Mouse (Mus musculus): ENCODE measurements at regions not wholly inside any gene's neighbourhood (a gene's known extent, or its start where the extent isn't known, plus 50 kb on each side); places are given as distances from the start of the nearest gene placed in this dataset.

DNA sequence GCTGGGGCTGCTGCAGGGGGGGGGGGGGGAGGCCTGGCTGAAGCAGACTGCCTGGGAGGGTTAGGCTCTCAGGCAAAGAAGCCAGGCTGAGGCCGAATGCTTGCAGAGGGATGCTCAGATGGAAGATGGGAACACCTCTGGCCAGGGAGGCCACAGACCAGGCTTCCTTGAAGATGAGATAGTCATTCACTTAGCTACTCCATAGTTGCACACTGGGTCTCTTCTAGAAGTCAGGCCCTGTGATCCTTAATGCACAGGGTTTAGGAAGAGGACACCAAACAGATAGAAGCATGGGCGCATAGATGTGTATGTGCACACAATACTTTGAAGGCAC lies 162.1 kb downstream of the Cyp26b1 start:
- no peak for ATAC-seq (ENCODE audit: insufficient read depth, low FRiP score, low read depth)
- H3K27ac ChIP-seq, result no peak overlapping the region
- no peak overlapping the region for H3K4me2 ChIP-seq
- no peaks in the 10 kb centered on the region for H3K27me3 ChIP-seq (replicated peaks)
- H3K4me3 ChIP-seq (replicated peaks), result no peak overlapping the region
- 0 out of 2 replicates have a peak, but pooled peaks cover 2% of the 10 kb centered on the region for H3K4me1 ChIP-seq
- WGBS, result 74% methylated on average over 2 of the region's 2 CpGs
- H3K9me3 ChIP-seq, result no peaks in the 10 kb centered on the region
- H3K36me3 ChIP-seq, result no peaks in the 10 kb centered on the region
- no peak overlapping the region for H3K9ac ChIP-seq

DNA sequence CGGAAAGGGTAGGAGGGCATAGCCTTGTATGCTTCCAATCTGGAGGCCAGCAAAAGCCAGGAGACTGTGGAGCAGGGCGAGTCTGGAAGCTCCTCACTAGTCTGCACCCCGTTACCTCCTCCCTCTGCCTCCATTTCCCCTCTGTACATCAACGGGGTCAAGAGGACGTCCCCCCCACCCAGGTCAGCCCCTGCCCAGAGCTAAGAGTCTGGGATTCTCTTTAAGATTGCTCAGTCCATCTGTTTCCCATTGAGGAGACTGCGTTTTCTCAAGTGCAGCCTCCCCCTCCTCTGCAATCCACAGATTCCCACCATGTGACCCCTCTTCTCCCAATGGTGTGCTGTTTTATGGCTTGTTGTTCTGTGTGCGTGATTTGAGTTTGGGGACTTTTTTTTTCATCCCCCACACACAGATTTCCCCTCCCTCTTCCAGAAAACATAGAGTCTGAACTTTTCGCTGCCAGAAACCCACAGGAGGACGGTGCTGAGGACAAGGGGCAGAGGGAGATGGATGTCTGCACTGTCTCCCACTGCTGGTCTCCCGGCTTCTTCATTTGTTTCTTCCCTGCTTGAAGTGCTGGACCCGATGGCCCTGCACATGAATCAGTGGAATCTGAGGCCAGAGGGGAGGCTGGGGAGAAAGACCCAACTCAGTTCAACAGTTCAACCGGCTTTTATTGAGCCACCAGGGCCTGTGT lies 162.6 kb downstream of the Cyp26b1 start:
- ATAC-seq (ENCODE audit: insufficient read depth, low FRiP score, low read depth), result peak; percentile 51; the same call in 1 of the 2 replicates
- 0 out of 2 replicates have a peak, but pooled peaks cover 2% of the 10 kb centered on the region for H3K4me1 ChIP-seq
- no peaks in the 10 kb centered on the region for H3K27me3 ChIP-seq (replicated peaks)

DNA sequence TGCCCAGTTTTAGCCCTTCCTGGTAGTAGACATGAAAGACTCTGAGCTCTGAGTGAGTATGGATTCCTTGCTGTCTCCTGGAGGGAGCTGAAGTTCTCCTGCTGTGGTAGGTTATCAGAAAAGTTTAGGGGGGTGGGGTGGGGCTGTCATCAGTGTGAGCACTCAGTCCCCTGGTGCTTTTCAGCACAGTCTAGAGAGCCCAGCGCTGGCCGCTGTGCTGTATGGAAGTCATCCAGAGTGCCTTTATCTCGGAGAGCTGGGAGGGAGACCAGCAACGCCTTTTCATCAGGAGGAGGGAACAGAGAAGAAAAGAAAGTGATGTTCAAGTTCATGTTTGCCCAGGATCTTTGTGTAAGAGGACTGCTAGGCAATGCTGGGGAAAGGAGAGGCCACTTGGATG lies 163.6 kb downstream of the Cyp26b1 start:
- no peaks in the 10 kb centered on the region for H3K36me3 ChIP-seq
- no peaks in the 10 kb centered on the region for H3K27me3 ChIP-seq (replicated peaks)
- H3K9me3 ChIP-seq, result no peaks in the 10 kb centered on the region
- no peak overlapping the region for H3K4me2 ChIP-seq
- H3K4me3 ChIP-seq (replicated peaks), result no peak overlapping the region
- 0 out of 2 replicates have a peak, but pooled peaks cover 2% of the 10 kb centered on the region for H3K4me1 ChIP-seq
- no peak overlapping the region for H3K27ac ChIP-seq
- 65% methylated on average over 4 of the region's 4 CpGs for whole genome bisulfite sequencing
- ATAC-seq (ENCODE audit: insufficient read depth, low FRiP score, low read depth), result no peak
- no peak overlapping the region for H3K9ac ChIP-seq

More for the DNA sequence above, 162.6 kb downstream of the Cyp26b1 start:
- Histone ChIP-seq H3K9ac (no peak overlapping the region), H3K4me3 (replicated peaks) (no peak overlapping the region), H3K36me3 (no peaks in the 10 kb centered on the region), H3K4me2 (no peak overlapping the region), H3K9me3 (no peaks in the 10 kb centered on the region), H3K27ac (no peak overlapping the region)
- WGBS, result 45% methylated on average over 12 of the region's 12 CpGs

DNA sequence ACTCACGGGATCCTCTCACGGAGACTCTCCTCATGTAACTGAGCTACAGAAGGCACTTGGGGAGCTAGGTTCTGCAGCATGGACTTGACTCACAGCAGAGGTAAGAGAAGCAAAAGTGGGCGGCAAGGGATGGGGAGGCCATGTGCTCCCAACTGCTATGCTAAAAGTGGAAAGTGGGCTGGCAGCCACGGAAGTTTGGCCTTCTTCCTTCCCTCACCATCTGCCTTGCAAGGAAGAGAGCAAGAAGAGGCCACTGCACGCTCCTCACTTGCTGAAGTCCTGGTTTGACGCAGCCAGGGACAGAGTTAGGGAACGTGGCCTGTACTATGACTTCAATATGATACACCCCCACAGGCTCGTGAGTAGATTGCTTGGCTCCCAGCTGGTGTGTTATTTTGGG lies 164.5 kb downstream of the Cyp26b1 start:
- H3K4me3 ChIP-seq (replicated peaks), result no peak overlapping the region
- H3K9ac ChIP-seq, result no peak overlapping the region
- H3K27me3 ChIP-seq (replicated peaks), result no peaks in the 10 kb centered on the region
- no peak for ATAC-seq (ENCODE audit: insufficient read depth, low FRiP score, low read depth)
- H3K36me3 ChIP-seq, result no peaks in the 10 kb centered on the region
- no peak overlapping the region for H3K4me2 ChIP-seq
- WGBS, result 70% methylated on average over 8 of the region's 8 CpGs
- H3K4me1 ChIP-seq, result 0 out of 2 replicates have a peak, but pooled peaks cover 2% of the 10 kb centered on the region
- no peak overlapping the region for H3K27ac ChIP-seq
- no peaks in the 10 kb centered on the region for H3K9me3 ChIP-seq

DNA sequence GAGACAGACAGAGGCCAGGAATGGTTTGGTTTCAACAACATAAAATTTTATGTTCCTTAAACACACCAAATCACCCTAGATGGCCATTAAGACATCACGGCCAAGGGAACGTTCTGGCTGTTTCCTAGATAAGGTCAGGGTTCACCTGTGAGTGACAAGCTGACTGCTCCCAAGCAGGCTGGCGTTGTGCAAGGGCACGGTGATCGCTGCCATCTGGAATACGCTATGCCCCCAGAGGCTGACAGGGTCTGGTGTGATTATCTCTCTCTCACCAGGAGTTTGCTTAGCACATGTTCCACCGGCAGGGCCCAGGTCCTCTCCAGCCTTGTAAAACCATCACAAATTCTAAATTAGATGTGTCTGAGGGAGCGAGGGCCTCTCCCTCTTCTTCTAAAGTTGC lies 167.0 kb downstream of the Cyp26b1 start:
- WGBS, result 71% methylated on average over 8 of the region's 8 CpGs
- H3K4me3 ChIP-seq (replicated peaks), result no peak overlapping the region
- ATAC-seq (ENCODE audit: insufficient read depth, low FRiP score, low read depth), result no peak
- no peaks in the 10 kb centered on the region for H3K27me3 ChIP-seq (replicated peaks)
- no peaks in the 10 kb centered on the region for H3K36me3 ChIP-seq
- H3K9ac ChIP-seq, result no peak overlapping the region
- H3K27ac ChIP-seq, result no peak overlapping the region
- H3K9me3 ChIP-seq, result no peaks in the 10 kb centered on the region
- H3K4me2 ChIP-seq, result no peak overlapping the region
- H3K4me1 ChIP-seq, result no peaks in the 10 kb centered on the region

DNA sequence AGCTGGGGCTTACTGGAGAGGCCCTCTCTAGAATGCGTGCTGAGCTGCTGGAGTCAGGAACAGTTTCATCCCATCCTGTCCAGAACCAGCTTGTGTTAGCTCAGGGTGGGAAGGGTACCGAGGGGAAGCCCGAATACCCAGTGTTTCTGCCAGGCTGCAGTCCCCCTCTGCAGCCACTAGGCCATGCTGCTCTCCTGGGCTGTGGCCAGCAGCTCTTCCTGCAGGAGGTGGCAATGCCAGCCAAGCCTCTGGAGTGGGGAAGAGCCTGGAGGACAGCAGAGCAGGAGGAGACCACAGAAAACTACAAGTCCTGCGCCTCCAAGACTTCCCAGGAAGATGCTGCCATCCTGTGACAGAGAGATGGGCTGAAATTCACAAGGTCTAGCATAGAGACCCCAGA lies 167.9 kb downstream of the Cyp26b1 start:
- no peaks in the 10 kb centered on the region for H3K9me3 ChIP-seq
- no peaks in the 10 kb centered on the region for H3K36me3 ChIP-seq
- WGBS, result 56% methylated on average over 4 of the region's 4 CpGs
- no peaks in the 10 kb centered on the region for H3K27me3 ChIP-seq (replicated peaks)
- ATAC-seq (ENCODE audit: insufficient read depth, low FRiP score, low read depth), result no peak; the same call in 1 of the 2 replicates
- no peaks in the 10 kb centered on the region for H3K4me1 ChIP-seq
- H3K4me2 ChIP-seq, result no peak overlapping the region
- H3K27ac ChIP-seq, result no peak overlapping the region
- H3K4me3 ChIP-seq (replicated peaks), result no peak overlapping the region
- no peak overlapping the region for H3K9ac ChIP-seq

DNA sequence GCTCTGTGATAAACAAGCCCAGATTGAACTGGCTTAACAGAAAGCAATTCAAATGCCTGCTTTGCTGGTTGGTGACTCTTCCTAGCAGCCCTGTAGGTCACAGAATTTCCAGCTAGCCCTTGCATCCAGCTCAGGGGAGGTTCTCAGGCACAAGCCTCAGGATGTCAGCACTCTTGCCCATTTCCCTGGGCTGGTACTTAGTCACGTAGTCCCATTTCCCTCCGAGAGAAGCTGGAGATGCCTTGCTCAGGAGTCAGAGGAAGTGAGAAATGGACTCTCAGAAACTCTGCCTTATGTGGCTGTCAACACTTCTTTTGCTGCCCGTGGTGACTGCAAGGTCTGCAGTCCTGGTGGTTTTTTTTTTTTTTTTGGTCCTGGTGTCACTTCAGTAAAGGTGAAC lies 170.8 kb downstream of the Cyp26b1 start:
- H3K27ac ChIP-seq, result no peak overlapping the region
- no peaks in the 10 kb centered on the region for H3K27me3 ChIP-seq (replicated peaks)
- no peaks in the 10 kb centered on the region for H3K9me3 ChIP-seq
- H3K36me3 ChIP-seq, result no peaks in the 10 kb centered on the region
- H3K4me3 ChIP-seq (replicated peaks), result no peak overlapping the region
- WGBS, result 55% methylated on average over 3 of the region's 3 CpGs
- no peak for ATAC-seq (ENCODE audit: insufficient read depth, low FRiP score, low read depth)
- H3K4me1 ChIP-seq, result no peaks in the 10 kb centered on the region
- H3K9ac ChIP-seq, result no peak overlapping the region
- no peak overlapping the region for H3K4me2 ChIP-seq

DNA sequence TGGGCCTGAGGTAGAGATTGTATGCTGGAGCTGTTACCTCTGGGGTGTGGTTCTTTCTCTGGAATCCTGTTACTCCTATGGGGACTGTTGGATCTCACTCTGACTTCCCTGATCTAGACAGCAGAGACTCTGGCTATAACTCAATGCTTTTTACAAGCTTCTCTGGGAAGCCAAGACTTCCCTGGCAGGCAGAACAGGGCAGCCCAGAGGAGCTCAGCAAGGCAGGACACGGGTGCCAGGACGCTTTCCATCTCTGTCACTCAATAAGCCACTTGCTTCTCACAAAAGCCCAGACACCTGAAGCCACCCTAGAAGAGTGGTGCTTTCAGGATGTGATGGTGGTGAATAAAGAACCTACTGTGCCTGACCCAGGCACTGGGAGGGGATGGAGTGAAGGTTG lies 174.0 kb downstream of the Cyp26b1 start:
- Histone ChIP-seq H3K36me3 (no peaks in the 10 kb centered on the region), H3K9ac (no peak overlapping the region), H3K4me3 (replicated peaks) (no peak overlapping the region), H3K27ac (no peak overlapping the region), H3K4me1 (no peaks in the 10 kb centered on the region), H3K27me3 (replicated peaks) (no peaks in the 10 kb centered on the region), H3K4me2 (no peak overlapping the region), H3K9me3 (no peaks in the 10 kb centered on the region)
- ATAC-seq (ENCODE audit: insufficient read depth, low FRiP score, low read depth), result no peak
- 72% methylated on average over 2 of the region's 2 CpGs for WGBS

DNA sequence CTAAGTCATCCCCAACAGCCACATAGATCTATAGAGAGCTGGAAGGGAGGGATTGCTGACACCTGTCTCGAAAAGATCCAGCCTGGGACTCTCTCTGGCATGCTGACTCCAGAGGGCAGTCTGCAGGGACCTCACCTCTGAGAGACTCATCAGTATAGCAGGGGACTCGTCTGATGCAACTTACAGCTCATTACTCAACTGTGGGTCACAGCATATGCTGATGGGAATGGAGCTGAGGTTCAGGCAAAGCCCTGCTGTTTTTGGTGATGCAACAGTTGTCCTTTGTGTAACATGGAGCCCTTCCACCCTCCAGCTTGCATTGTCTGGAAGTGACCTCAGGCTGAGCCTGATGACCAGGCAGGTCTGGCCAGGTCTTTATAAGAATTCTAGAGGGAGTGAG lies 174.4 kb downstream of the Cyp26b1 start:
- WGBS, result 60% methylated on average over 2 of the region's 2 CpGs
- ATAC-seq (ENCODE audit: insufficient read depth, low FRiP score, low read depth), result no peak
- Histone ChIP-seq H3K9ac (no peak overlapping the region), H3K36me3 (no peaks in the 10 kb centered on the region), H3K4me2 (no peak overlapping the region), H3K27me3 (replicated peaks) (no peaks in the 10 kb centered on the region), H3K9me3 (no peaks in the 10 kb centered on the region), H3K27ac (no peak overlapping the region), H3K4me1 (no peaks in the 10 kb centered on the region; the same call in 1 of the 2 replicates), H3K4me3 (replicated peaks) (no peak overlapping the region)

DNA sequence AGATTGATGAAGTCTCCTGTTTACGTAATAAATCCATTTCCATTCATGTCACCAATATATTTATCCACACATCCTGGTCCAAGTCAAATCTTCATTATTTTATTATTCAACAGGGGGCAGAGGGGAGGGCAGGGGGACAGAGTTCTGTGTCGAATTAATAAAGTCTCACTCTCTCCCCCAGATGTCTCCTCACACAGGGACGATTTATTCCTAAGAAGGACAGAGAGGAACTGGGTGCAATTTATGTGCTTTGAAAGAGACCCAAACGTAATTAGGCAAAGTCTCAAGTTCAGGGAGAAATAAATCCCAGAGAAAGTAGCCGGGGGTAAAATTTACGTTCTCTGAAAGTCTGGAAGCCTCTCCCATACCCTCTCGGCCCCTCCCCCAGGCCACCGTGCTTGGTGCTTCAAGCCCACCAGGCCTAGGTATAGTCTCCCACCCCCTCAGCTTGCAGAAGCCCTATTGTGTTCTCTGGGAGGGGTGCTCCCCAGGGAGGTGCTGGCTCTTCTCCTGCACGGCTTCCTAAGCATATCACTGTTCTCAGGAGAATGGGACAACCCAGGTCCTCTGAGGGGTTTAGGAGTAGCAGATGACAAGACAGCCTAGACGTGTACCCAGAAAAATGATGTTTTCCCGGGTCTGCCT lies 176.6 kb downstream of the Cyp26b1 start:
- H3K9ac ChIP-seq, result no peak overlapping the region
- WGBS, result 36% methylated on average over 11 of the region's 11 CpGs
- H3K27ac ChIP-seq, result no peak overlapping the region
- no peaks in the 10 kb centered on the region for H3K36me3 ChIP-seq
- ATAC-seq (ENCODE audit: insufficient read depth, low FRiP score, low read depth), result no peak
- H3K4me1 ChIP-seq, result no peaks in the 10 kb centered on the region; the same call in 1 of the 2 replicates
- H3K4me2 ChIP-seq, result no peak overlapping the region
- no peak overlapping the region for H3K4me3 ChIP-seq (replicated peaks)
- no peaks in the 10 kb centered on the region for H3K9me3 ChIP-seq
- H3K27me3 ChIP-seq (replicated peaks), result no peaks in the 10 kb centered on the region

DNA sequence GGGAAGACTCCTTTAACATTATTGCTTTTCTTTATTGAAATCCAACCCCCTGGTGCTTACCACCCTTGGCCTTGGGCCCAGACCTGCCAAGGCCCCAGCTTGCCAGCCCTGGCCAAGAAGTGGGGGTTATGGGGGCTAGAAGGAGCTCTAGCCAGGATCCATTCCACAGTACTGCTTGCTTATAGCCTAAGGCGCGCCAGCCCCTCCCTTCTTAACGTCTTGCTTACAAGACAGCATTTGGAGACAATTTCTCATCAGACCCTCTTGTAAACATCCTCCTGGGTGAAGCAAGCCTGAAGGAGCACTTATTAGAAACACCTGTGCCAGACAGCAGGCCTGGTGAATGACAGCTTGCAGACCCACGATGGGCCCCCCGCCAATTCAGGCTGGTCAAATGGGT lies 179.3 kb downstream of the Cyp26b1 start:
- Histone ChIP-seq H3K27me3 (replicated peaks) (no peaks in the 10 kb centered on the region), H3K36me3 (no peaks in the 10 kb centered on the region), H3K27ac (no peak overlapping the region), H3K9me3 (no peaks in the 10 kb centered on the region), H3K4me2 (no peak overlapping the region), H3K4me3 (replicated peaks) (no peak overlapping the region), H3K4me1 (no peaks in the 10 kb centered on the region; the same call in 1 of the 2 replicates), H3K9ac (no peak overlapping the region)
- WGBS, result 43% methylated on average over 5 of the region's 5 CpGs
- ATAC-seq (ENCODE audit: insufficient read depth, low FRiP score, low read depth), result no peak

DNA sequence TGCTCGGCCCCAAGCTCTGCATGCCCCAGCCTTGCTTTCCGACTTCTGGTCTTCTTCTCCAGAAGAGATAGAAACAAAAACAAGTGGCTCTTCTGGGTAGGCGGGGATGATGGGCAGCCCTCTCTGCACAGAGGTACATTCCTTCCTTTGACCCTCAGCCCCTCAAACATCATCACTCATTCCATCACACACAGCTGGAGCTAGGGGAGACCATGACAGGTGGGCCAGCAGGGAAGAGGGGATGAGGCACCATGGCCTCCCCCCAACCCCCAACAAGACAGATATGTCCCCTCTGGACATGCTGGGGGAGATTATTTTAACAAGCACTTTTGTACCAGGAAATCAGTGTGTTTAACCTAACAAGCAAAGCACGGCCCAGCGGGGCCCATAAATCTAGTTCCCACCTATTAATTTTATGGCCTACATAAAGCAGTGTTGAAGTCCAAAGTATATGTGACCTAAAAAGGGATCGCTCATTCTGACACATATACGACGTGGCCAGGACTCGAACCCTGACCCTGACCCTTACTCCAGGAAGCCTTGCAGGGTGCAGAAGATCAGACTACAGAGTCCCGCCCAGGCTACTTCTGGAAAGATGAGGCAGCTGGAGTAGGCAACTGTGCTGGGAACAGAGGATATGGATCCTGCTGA lies 183.7 kb downstream of the Cyp26b1 start:
- Histone ChIP-seq H3K27ac (no peak overlapping the region), H3K27me3 (replicated peaks) (no peaks in the 10 kb centered on the region; the same call in 1 of the 2 replicates), H3K4me3 (replicated peaks) (no peak overlapping the region), H3K9ac (no peak overlapping the region), H3K4me1 (no peaks in the 10 kb centered on the region; the same call in 1 of the 2 replicates), H3K36me3 (no peaks in the 10 kb centered on the region), H3K9me3 (no peaks in the 10 kb centered on the region), H3K4me2 (no peak overlapping the region)
- 69% methylated on average over 10 of the region's 10 CpGs for WGBS
- no peak for ATAC-seq (ENCODE audit: insufficient read depth, low FRiP score, low read depth)
